Mouse (Mus musculus): ENCODE measurements around the gene Mest. TPM values are rescaled to one million over a fixed set of nuclear protein-coding genes. Genes with fewer than 3 reads are reported as not detected.

Mest gene
- polyA plus RNA-seq, 1 experiment, result 8.4 TPM

- no peak for TF ChIP-seq CTCF (conservative IDR thresholded peaks at IDR 0.05; ENCODE audit: insufficient read depth, insufficient read length, low read depth, low read length)
- DNase-seq, result peak; percentile 38
- WGBS, result 49% methylated on average over 10 of the region's 10 CpGs
- H3K4me3 ChIP-seq (ENCODE audit: insufficient read depth, low read depth, low read length), result no peak overlapping the region
- no peaks in the 10 kb centered on the region for H3K27me3 ChIP-seq (replicated peaks; ENCODE audit: control insufficient read depth, insufficient read depth, low read length)
- H3K27ac ChIP-seq (ENCODE audit: insufficient read depth, low read depth, low read length), result no peak overlapping the region
- H3K4me1 ChIP-seq (ENCODE audit: control insufficient read depth, insufficient read depth, low read length), result no peaks in the 10 kb centered on the region
- no peaks in the 10 kb centered on the region for H3K36me3 ChIP-seq (ENCODE audit: control insufficient read depth, insufficient read depth, low read length)
These were observed 15.9 kb downstream of the Mest start for GRCm38 (mm10) chr6:30739177-30739747.

- no peak overlapping the region for H3K4me3 ChIP-seq (ENCODE audit: insufficient read depth, low read depth, low read length)
- no peaks in the 10 kb centered on the region for H3K36me3 ChIP-seq (ENCODE audit: control insufficient read depth, insufficient read depth, low read length)
- TF ChIP-seq POLR2A (IDR thresholded peaks at IDR 0.05; ENCODE audit: low read depth, low read length) (no peak), CTCF (conservative IDR thresholded peaks at IDR 0.05; ENCODE audit: insufficient read depth, insufficient read length, low read depth, low read length) (no peak)
- H3K27me3 ChIP-seq (replicated peaks; ENCODE audit: control insufficient read depth, insufficient read depth, low read length), result no peaks in the 10 kb centered on the region
- H3K4me1 ChIP-seq (ENCODE audit: control insufficient read depth, insufficient read depth, low read length), result no peaks in the 10 kb centered on the region
- no peak for DNase-seq
- H3K27ac ChIP-seq (ENCODE audit: insufficient read depth, low read depth, low read length), result no peak overlapping the region
- 86% methylated on average over 10 of the region's 10 CpGs for WGBS
These were observed 21.5 kb downstream of the Mest start for GRCm38 (mm10) chr6:30744846-30745245.

GRCm38 (mm10) chr6:30745591-30745990 lies 22.2 kb downstream of the Mest start:
- TF ChIP-seq CTCF (conservative IDR thresholded peaks at IDR 0.05; ENCODE audit: insufficient read depth, insufficient read length, low read depth, low read length) (no peak), POLR2A (IDR thresholded peaks at IDR 0.05; ENCODE audit: low read depth, low read length) (no peak)
- Histone ChIP-seq H3K4me1 (ENCODE audit: control insufficient read depth, insufficient read depth, low read length) (no peaks in the 10 kb centered on the region), H3K36me3 (ENCODE audit: control insufficient read depth, insufficient read depth, low read length) (no peaks in the 10 kb centered on the region; the same call in 1 of the 2 replicates), H3K4me3 (ENCODE audit: insufficient read depth, low read depth, low read length) (no peak overlapping the region), H3K27me3 (replicated peaks; ENCODE audit: control insufficient read depth, insufficient read depth, low read length) (no peaks in the 10 kb centered on the region), H3K27ac (ENCODE audit: insufficient read depth, low read depth, low read length) (no peak overlapping the region)
- DNase-seq, result no peak
- WGBS, result 60% methylated on average over 7 of the region's 7 CpGs

GRCm38 (mm10) chr6:30747631-30748357 lies 24.4 kb downstream of the Mest start:
- Histone ChIP-seq H3K27me3 (replicated peaks; ENCODE audit: control insufficient read depth, insufficient read depth, low read length) (no peaks in the 10 kb centered on the region), H3K27ac (ENCODE audit: insufficient read depth, low read depth, low read length) (no peak overlapping the region), H3K36me3 (ENCODE audit: control insufficient read depth, insufficient read depth, low read length) (no peaks in the 10 kb centered on the region; the same call in none of the 2 replicates), H3K4me3 (ENCODE audit: insufficient read depth, low read depth, low read length) (no peak overlapping the region), H3K4me1 (ENCODE audit: control insufficient read depth, insufficient read depth, low read length) (no peaks in the 10 kb centered on the region)
- 84% methylated on average over 7 of the region's 7 CpGs for WGBS
- DNase-seq, result no peak
- TF ChIP-seq CTCF (conservative IDR thresholded peaks at IDR 0.05; ENCODE audit: insufficient read depth, insufficient read length, low read depth, low read length), result no peak
- no peak for TF ChIP-seq POLR2A (IDR thresholded peaks at IDR 0.05; ENCODE audit: low read depth, low read length)

- TF ChIP-seq POLR2A (IDR thresholded peaks at IDR 0.05; ENCODE audit: low read depth, low read length) (no peak), CTCF (conservative IDR thresholded peaks at IDR 0.05; ENCODE audit: insufficient read depth, insufficient read length, low read depth, low read length) (no peak)
- Histone ChIP-seq H3K36me3 (ENCODE audit: control insufficient read depth, insufficient read depth, low read length) (no peaks in the 10 kb centered on the region; the same call in none of the 2 replicates), H3K27me3 (replicated peaks; ENCODE audit: control insufficient read depth, insufficient read depth, low read length) (no peaks in the 10 kb centered on the region), H3K27ac (ENCODE audit: insufficient read depth, low read depth, low read length) (no peak overlapping the region), H3K4me1 (ENCODE audit: control insufficient read depth, insufficient read depth, low read length) (no peaks in the 10 kb centered on the region), H3K4me3 (ENCODE audit: insufficient read depth, low read depth, low read length) (no peak overlapping the region)
- no peak for DNase-seq
- 84% methylated on average over 6 of the region's 6 CpGs for WGBS
These were observed 25.1 kb downstream of the Mest start for GRCm38 (mm10) chr6:30748358-30748910.

GRCm38 (mm10) chr6:30749042-30749689 lies 25.8 kb downstream of the Mest start:
- Histone ChIP-seq H3K4me3 (ENCODE audit: insufficient read depth, low read depth, low read length) (no peak overlapping the region), H3K36me3 (ENCODE audit: control insufficient read depth, insufficient read depth, low read length) (no peaks in the 10 kb centered on the region; the same call in none of the 2 replicates), H3K27me3 (replicated peaks; ENCODE audit: control insufficient read depth, insufficient read depth, low read length) (no peaks in the 10 kb centered on the region), H3K27ac (ENCODE audit: insufficient read depth, low read depth, low read length) (no peak overlapping the region), H3K4me1 (ENCODE audit: control insufficient read depth, insufficient read depth, low read length) (no peaks in the 10 kb centered on the region)
- TF ChIP-seq CTCF (conservative IDR thresholded peaks at IDR 0.05; ENCODE audit: insufficient read depth, insufficient read length, low read depth, low read length), result no peak
- TF ChIP-seq POLR2A (IDR thresholded peaks at IDR 0.05; ENCODE audit: low read depth, low read length), result no peak
- no peak for DNase-seq
- WGBS, result 63% methylated on average over 2 of the region's 2 CpGs

- Histone ChIP-seq H3K27me3 (replicated peaks; ENCODE audit: control insufficient read depth, insufficient read depth, low read length) (no peaks in the 10 kb centered on the region), H3K27ac (ENCODE audit: insufficient read depth, low read depth, low read length) (no peak overlapping the region), H3K4me3 (ENCODE audit: insufficient read depth, low read depth, low read length) (no peak overlapping the region), H3K36me3 (ENCODE audit: control insufficient read depth, insufficient read depth, low read length) (no peaks in the 10 kb centered on the region; the same call in none of the 2 replicates), H3K4me1 (ENCODE audit: control insufficient read depth, insufficient read depth, low read length) (no peaks in the 10 kb centered on the region)
- WGBS, result 40% methylated on average over 1 of the region's 1 CpGs
- DNase-seq, result no peak
- TF ChIP-seq POLR2A (IDR thresholded peaks at IDR 0.05; ENCODE audit: low read depth, low read length) (no peak), CTCF (conservative IDR thresholded peaks at IDR 0.05; ENCODE audit: insufficient read depth, insufficient read length, low read depth, low read length) (no peak)
These were observed 26.5 kb downstream of the Mest start for GRCm38 (mm10) chr6:30749892-30750291.

Data from kidney, adult 2 months (tissue).